Mouse (Mus musculus): ENCODE data around the gene Gdpd2. TPM values are rescaled to one million over a fixed set of nuclear protein-coding genes. Genes with fewer than 3 reads are reported as not detected.

Gdpd2 gene
- polyA plus RNA-seq, 1 experiment from 2014 or later = 10.7 TPM

DNA sequence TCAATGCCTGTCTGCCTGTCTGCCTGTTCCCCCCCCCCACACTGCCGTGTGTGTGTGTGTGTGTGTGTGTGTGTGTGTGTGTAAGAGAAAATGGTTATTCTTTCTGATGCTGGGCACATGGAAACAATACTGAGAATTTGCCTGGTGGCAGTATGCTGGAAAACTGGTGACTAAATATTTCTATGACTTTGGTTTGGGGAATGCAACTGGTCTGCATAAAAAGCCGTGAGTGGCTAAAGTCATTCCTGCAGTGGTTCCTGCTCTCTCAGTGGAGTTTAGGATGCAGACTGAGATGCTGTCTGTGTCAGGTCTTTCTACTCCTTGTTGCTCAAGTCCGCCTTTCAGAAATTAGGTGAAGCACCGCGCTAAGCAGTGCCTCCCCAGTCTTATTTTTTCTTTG lies 48.7 kb downstream of the Gdpd2 start:
- 19% methylated on average over 5 of the region's 5 CpGs for WGBS
- H3K27ac ChIP-seq = no peak overlapping the region
- peak overlapping the region; percentile 54 for H3K4me3 ChIP-seq
- ATAC-seq = no peak
- H3K4me2 ChIP-seq = peak overlapping the region; percentile 63
- no peaks in the 10 kb centered on the region for H3K36me3 ChIP-seq (ENCODE audit: poor library complexity, severe bottlenecking)
- peaks cover 22% of the 10 kb centered on the region for H3K4me1 ChIP-seq
- H3K9ac ChIP-seq = peak overlapping the region; percentile 79
- H3K27me3 ChIP-seq = no peaks in the 10 kb centered on the region
- H3K9me3 ChIP-seq (replicated peaks) = no peaks in the 10 kb centered on the region

Other genes starting within 250 kb of the Gdpd2 start
- gene Igbp1, start 235.6 kb upstream of the Gdpd2 start, polyA plus RNA-seq (2015; fragmentation: Nextera tagmentation; extraction: Ambion mirVana) = 31.6 and 32.0 TPM in 2 replicates
- not detected in 2 replicates for gene Dgat2l6, start 205.0 kb upstream of the Gdpd2 start, polyA plus RNA-seq (2015; fragmentation: Nextera tagmentation; extraction: Ambion mirVana)
- not detected in 2 replicates for gene Awat1, start 157.6 kb upstream of the Gdpd2 start, polyA plus RNA-seq (2015; fragmentation: Nextera tagmentation; extraction: Ambion mirVana)
- 0.06 TPM in 1 of 2 replicates, not detected in the other for gene P2ry4, start 135.0 kb upstream of the Gdpd2 start, polyA plus RNA-seq (2015; fragmentation: Nextera tagmentation; extraction: Ambion mirVana)
- not detected in 2 replicates for gene Arr3, start 124.4 kb upstream of the Gdpd2 start, polyA plus RNA-seq (2015; fragmentation: Nextera tagmentation; extraction: Ambion mirVana)
- 29.6 and 33.2 TPM in 2 replicates for gene Kif4, start 104.1 kb upstream of the Gdpd2 start, polyA plus RNA-seq (2015; fragmentation: Nextera tagmentation; extraction: Ambion mirVana)
- gene Pdzd11, start 103.3 kb upstream of the Gdpd2 start, polyA plus RNA-seq (2015; fragmentation: Nextera tagmentation; extraction: Ambion mirVana) = 140 and 143 TPM in 2 replicates
- 10.4 and 14.2 TPM in 2 replicates for gene Dlg3, start 37.8 kb downstream of the Gdpd2 start, polyA plus RNA-seq (2015; fragmentation: Nextera tagmentation; extraction: Ambion mirVana)